Mouse (Mus musculus): ENCODE measurements at regions not wholly inside any gene's neighbourhood (a gene's known extent, or its start where the extent isn't known, plus 50 kb on each side); places are given as distances from the start of the nearest gene placed in this dataset.
A peak's percentile ranks its signal among the peaks of the same experiment; 100 is the strongest.

GRCm38 (mm10) chrY:86743391-86743790 lies 373.2 kb upstream of the Gm21477 start:
- DNase-seq (ENCODE audit: low read depth in 1 of 2, low spot score in 2 of 2): peak in 1 of 2 experiments; percentile 0

Measured in monocyte, adult 2 months (primary cell).